In the genomic region with DNA sequence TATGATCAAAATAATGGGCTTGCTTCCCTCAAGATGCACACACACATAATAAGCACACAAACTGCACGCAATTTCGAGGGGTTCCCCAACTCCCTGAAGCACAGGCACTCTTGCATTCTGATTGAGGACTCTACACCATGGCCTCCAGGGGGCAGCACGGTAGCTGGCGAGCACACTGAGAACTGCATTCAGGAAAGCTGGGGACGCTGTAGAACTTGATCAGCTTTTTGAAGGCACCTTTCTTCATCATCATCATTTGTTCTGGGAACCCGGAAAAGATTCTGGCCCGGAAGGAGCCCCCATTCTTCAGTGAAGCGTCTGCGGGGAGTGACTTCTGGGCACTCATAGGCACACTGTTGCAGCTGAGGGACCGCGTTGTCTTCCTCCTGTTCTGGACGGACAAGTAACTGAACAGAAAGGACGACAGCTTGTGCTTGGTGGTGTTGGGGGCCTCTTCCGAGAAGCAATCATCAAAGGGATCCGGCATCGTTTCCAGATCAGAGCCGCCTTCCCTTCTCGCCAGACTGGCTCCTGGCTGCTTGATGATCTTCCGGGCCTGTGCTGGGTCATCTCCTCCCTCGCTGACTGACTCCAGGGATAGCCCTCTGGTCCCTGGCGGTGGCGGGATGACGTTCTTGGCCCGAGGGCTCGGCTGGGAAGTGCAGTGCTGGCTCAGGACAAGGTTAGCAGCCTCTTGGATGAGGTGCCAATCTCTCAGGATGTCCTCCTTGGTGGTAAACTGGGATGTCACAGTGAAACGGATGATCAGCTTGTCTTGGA, we compare ENCODE assay signal across 8 mouse cellular contexts. TPM values are rescaled to one million over a fixed set of nuclear protein-coding genes. Genes with fewer than 3 reads are reported as not detected.
A peak's percentile ranks its signal among the peaks of the same experiment; 100 is the strongest.
DNase-seq lines count a peak whose midpoint lies in the region; ATAC-seq lines count a peak whose summit lies in the region.

No protein-coding gene starts in this region.

- peak overlapping the region; percentile 49 for H3K4me2 ChIP-seq in forebrain, embryonic 14.5 days (ENCODE audit: low read length)

- H3K9ac ChIP-seq in forebrain, embryonic 14.5 days (ENCODE audit: low read length): peak overlapping the region; percentile 1; the same call in 1 of the 2 replicates

- WGBS in forebrain, embryonic 14.5 days: 36% methylated on average over 26 of the region's 26 CpGs

- H3K27ac ChIP-seq in forebrain, embryonic 14.5 days (ENCODE audit: low read depth, low read length): no peak overlapping the region

- H3K36me3 ChIP-seq in forebrain, embryonic 14.5 days (ENCODE audit: control insufficient read depth, insufficient read depth, low read length): no peaks in the 10 kb centered on the region

- H3K9me3 ChIP-seq in forebrain, embryonic 14.5 days (replicated peaks; ENCODE audit: control insufficient read depth, low read length): no peaks in the 10 kb centered on the region

- ATAC-seq in forebrain, embryonic 14.5 days: peak; percentile 65; the same call in 1 of the 2 replicates

- peak overlapping the region; percentile 17 for H3K4me3 ChIP-seq in forebrain, embryonic 14.5 days (ENCODE audit: low read depth, low read length)

- intact Hi-C loops in heart, postnatal 36 days (cut with DNase I): loop anchor here (2.0 to 5.0 kb wide), 3 partner anchors 71 to 188 kb away; a partner anchor contains a TSS

- peak; percentile 62 for DNase-seq in Muller cell, postnatal 12 days (ENCODE audit: inconsistent ontology term)
- DNase-seq in cerebellum, adult 11 months: peak; percentile 62
- DNase-seq in forebrain, embryonic 14.5 days (ENCODE audit: low spot score): peak; percentile 82
- peak; percentile 75 to 79 for DNase-seq in heart, postnatal 36 days
- peak; percentile 41 to 63 for DNase-seq in layer of hippocampus, postnatal 14 days (ENCODE audit: low spot score in 2 of 2)
- DNase-seq in lung, postnatal 36 days: peak; percentile 78
- peak; percentile 53 to 71 for DNase-seq in right cerebral cortex, adult 2 months (ENCODE audit: low spot score in 2 of 2)
- peak; percentile 27 to 67 for DNase-seq in urinary bladder, postnatal 4 days (ENCODE audit: low spot score in 2 of 2)

- no peaks in the 10 kb centered on the region for H3K4me1 ChIP-seq in forebrain, embryonic 14.5 days (ENCODE audit: control insufficient read depth, insufficient read depth, low read length)

- H3K27me3 ChIP-seq in forebrain, embryonic 14.5 days (replicated peaks; ENCODE audit: control insufficient read depth, insufficient read depth, low read length): no peaks in the 10 kb centered on the region

RNA-seq across cellular contexts. Expression of a gene that starts 25.1 kb away (rescaled TPM):
- polyA plus RNA-seq in forebrain, embryonic 14.5 days (2014; fragmentation: Nextera tagmentation; extraction: Ambion mirVana): 1.1 and 1.6 TPM in 2 replicates
- 1 to 10 TPM in 1 of 2 experiments, under 1 TPM in 1; 0.95 to 1.2 TPM for total RNA-seq in heart, postnatal 36 days (2021)
- total RNA-seq in layer of hippocampus, postnatal 14 days (2021): 1 to 10 TPM; 1.4 to 2.7 TPM

RNA-seq across cellular contexts. Expression of a gene that starts 41.8 kb away (rescaled TPM):
- 3.7 and 5.3 TPM in 2 replicates for polyA plus RNA-seq in forebrain, embryonic 14.5 days (2014; fragmentation: Nextera tagmentation; extraction: Ambion mirVana)
- under 1 TPM in 1 of 2 experiments, not detected in 1; 0.80 TPM for total RNA-seq in heart, postnatal 36 days (2021)
- 10 to 100 TPM in 1 of 2 experiments, 1 to 10 TPM in 1; 9.4 to 10.1 TPM for total RNA-seq in layer of hippocampus, postnatal 14 days (2021)

Comparison
In these comparisons a context has a peak if more than half of its experiments do, and no peak if none do; other contexts are left out.
1. RNA of a gene that starts 41.8 kb away (total RNA-seq): 9.4 to 10.1 TPM in layer of hippocampus, postnatal 14 days; 0.80 TPM in heart, postnatal 36 days; every median in the first group is over 4 times any median in the second.
2. Peak in every context shown above with its lines, with median percentiles within 50 percentile points of each other: DNase-seq.